Mouse (Mus musculus) liver, embryonic 14.5 days (tissue): ENCODE results near the gene Ttll1.

Source experiments
- CTCF ChIP-seq: IDR thresholded peaks from 2 replicates; pipeline ENCODE4 v1.5.1; 2016; ENCODE audit warnings: antibody characterized with exemption, low read depth, control low read depth
- EP300 ChIP-seq: IDR thresholded peaks from 2 replicates; pipeline ENCODE4 v1.6.1; 2016; ENCODE audit warnings: antibody characterized with exemption, low read depth

DNA sequence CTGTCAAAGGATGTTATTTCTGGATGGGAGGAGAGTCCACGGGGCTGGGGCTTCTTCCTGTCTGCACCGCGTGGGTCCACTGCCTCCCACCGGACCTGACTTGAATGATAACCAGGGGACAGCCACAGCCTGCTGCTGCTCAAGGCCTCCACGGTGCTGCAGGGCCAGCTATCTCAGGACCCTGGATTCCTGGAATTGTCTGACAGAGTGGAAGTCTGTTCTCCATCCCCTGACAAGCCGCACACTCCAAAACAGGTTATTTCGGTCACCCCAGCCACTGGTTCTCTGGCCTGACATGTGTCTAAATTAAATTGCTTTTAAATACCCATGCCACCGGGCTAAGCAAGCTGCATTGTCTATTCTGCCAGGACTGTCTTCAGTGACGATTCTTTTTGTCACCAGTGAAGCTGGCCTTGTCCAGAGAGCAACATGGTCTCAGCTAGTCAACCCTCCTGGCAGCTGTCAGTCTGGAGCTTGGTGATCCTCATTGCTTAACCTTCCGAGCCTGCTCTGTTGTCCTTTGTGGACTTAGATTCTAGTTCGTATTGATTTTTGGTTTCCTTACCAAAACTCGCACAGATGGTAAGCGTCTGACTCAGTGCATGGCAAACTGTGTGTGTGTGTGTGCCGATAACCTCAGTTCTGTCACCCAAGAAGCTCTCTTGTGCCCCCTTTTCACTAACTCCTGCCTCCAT is 13.1 kb upstream of the Ttll1 start:
- TF ChIP-seq EP300 (no peak), CTCF (no peak)
